25 mouse cellular contexts compared by ENCODE assay signal in the genomic region with DNA sequence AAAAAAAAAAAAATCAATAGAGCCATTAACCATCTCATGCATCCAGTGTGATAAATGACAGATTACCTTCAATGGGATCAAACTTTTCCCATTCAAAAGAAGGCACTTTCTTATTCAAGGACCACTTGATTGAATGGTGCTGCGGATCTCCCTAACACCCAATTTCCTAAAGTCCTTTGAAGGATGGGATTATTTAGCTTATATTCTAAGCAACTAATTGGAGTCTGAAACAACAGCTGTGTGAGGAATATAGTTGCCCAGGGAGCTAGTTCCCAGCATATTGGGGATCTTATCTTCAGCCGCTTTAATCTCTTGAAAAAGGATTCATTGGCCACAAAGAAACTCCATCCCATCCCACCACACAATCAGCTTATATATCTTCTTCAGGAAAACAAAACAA.
"Had no signal": no experiment of that assay in that cellular context is flagged by ENCODE, and none has a peak within 500 bp of the region (broad histone marks: within the 10 kb centered on the region; RNA-seq: fewer than 3 reads in every experiment).

No protein-coding gene starts in this region.

- DNase-seq: gastrocnemius, postnatal 14 days; gastrocnemius, postnatal 36 days; heart, adult 11 months; heart, adult 2 months; heart, postnatal 14 days; heart, postnatal 36 days; kidney, adult 18-20 months; kidney, adult 8-10 months; kidney, postnatal 10 days; kidney, postnatal 25 days; kidney, postnatal 4 days; liver; liver, embryonic 13.5 days had no signal

- H3K9me3 ChIP-seq: heart, embryonic 13.5 days; heart, embryonic 15.5 days; hindbrain, embryonic 13.5 days; hindbrain, embryonic 15.5 days; limb, embryonic 10.5 days; limb, embryonic 12.5 days; liver, embryonic 13.5 days had no signal

- H3K27ac ChIP-seq: heart, adult 2 months; heart, embryonic 13.5 days; heart, embryonic 15.5 days; hindbrain, embryonic 13.5 days; hindbrain, embryonic 15.5 days; hindbrain, postnatal 0 days; layer of hippocampus, adult 2 months; left cerebral cortex, adult 2 months; limb, embryonic 10.5 days; limb, embryonic 12.5 days; liver, embryonic 13.5 days had no signal

- H3K36me3 ChIP-seq: heart, embryonic 13.5 days; heart, embryonic 15.5 days; hindbrain, embryonic 13.5 days; hindbrain, embryonic 15.5 days; limb, embryonic 10.5 days; limb, embryonic 12.5 days; liver, embryonic 13.5 days had no signal

- ATAC-seq: hindbrain, postnatal 0 days; intestine, postnatal 0 days had no signal

- H3K9ac ChIP-seq: heart, embryonic 13.5 days; heart, embryonic 15.5 days; hindbrain, embryonic 13.5 days; hindbrain, embryonic 15.5 days; limb, embryonic 12.5 days; liver, embryonic 13.5 days had no signal

- H3K27me3 ChIP-seq: heart, embryonic 13.5 days; heart, embryonic 15.5 days; hindbrain, embryonic 13.5 days; hindbrain, embryonic 15.5 days; limb, embryonic 12.5 days; liver, embryonic 13.5 days had no signal

- H3K4me1 ChIP-seq: heart, embryonic 13.5 days; heart, embryonic 15.5 days; hindbrain, embryonic 13.5 days; hindbrain, embryonic 15.5 days; limb, embryonic 10.5 days; limb, embryonic 12.5 days; liver, embryonic 13.5 days had no signal

- H3K4me3 ChIP-seq: heart, adult 2 months; heart, embryonic 13.5 days; heart, embryonic 15.5 days; hindbrain, embryonic 13.5 days; hindbrain, embryonic 15.5 days; layer of hippocampus, adult 2 months; left cerebral cortex, adult 2 months; limb, embryonic 10.5 days; limb, embryonic 12.5 days; liver, embryonic 13.5 days had no signal

- H3K4me2 ChIP-seq: heart, embryonic 11.5 days; heart, embryonic 13.5 days; heart, embryonic 15.5 days; hindbrain, embryonic 13.5 days; hindbrain, embryonic 15.5 days; limb, embryonic 12.5 days; liver, embryonic 11.5 days; liver, embryonic 13.5 days had no signal
